Mouse (Mus musculus): Measurements from ENCODE around the gene Rnf150.
A peak's percentile ranks its signal among the peaks of the same experiment; 100 is the strongest.

Rnf150 gene

GRCm38 (mm10) chr8:82943223-82944006 is 80.3 kb downstream of the Rnf150 start:
- DNase-seq (ENCODE audit: low spot score) = no peak

DNA sequence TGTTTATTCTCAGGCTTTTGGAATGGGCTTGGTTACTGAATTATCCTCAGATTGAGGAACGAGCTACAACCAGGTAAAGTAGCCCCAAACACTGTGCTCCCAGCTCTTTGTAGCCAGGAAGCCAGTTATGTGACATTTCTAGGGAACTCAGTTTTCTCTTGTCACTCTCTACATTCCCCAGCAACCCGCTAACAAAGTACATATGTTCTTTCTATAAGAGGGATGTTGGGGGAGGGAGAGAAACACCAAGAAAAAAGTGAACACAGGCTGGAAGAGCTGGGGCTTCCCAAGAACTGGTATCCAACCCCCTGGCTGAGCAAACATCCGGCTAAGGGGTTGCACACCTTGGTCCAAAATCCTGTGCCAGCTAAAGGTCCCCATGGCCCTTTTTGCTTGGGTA is 82.7 kb downstream of the Rnf150 start:
- DNase-seq (ENCODE audit: low spot score) = no peak

- DNase-seq (ENCODE audit: low spot score) = no peak
These were observed 83.5 kb downstream of the Rnf150 start for GRCm38 (mm10) chr8:82946658-82947057.

DNA sequence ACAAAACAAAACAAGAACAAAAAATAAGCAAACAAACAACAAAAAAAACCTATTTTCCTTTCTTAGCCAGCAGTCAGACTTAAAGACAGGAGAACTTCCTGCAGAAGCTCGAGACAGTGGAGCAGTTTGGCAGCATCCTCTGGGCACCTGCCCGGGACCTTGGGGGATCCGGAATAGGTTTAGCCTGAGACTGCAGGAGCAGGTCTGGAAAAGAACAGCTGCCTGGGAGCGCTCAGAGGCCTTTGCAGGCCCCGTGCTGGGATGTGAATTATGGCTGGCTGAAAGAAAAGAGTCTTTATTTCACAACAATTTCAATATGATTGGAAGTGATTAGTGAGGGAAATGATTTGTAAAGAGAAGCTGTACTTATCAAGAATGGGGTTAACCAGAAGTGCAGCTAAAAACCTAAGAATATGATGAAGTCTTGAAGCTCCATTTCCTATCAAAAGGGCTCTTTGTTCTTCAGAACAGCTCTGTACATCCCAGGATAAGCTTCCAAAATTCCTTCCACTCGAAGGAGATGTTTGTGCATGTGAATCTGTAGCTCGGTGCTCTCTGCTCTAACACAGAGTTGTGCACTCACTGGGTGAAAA is 92.1 kb downstream of the Rnf150 start:
- DNase-seq (ENCODE audit: low spot score) = no peak

- DNase-seq (ENCODE audit: low spot score) = no peak
These were observed 96.3 kb downstream of the Rnf150 start for GRCm38 (mm10) chr8:82959491-82959890.

DNA sequence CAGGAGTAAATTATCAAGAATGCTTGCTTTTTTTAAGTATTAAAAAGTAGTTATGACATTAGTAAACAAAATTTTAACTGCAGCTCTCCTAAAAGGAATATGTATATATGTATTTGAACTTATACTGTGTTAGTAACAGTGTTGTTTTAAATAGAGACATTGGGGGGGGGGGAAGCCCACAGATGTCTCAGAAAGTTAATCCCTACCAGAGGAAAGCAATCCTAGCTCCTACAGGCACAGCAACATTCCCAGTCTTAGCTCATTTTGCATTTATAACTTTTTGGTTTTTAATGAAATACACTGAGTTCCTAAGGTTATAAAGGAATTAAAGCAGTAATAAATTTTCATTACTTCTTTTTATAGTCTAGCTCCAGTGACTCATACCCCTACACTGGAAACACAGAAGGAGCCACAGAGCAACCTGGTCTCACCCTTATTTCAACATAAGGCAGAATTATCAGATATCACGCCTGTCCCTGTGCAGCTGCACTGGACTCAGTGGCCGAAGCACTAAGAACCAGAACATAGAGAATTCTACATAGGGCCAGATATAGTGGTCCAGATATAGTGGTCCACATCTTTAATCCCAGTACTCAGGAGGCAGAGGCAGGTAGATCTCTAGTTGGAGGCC is 96.9 kb downstream of the Rnf150 start:
- DNase-seq (ENCODE audit: low spot score) = no peak

DNA sequence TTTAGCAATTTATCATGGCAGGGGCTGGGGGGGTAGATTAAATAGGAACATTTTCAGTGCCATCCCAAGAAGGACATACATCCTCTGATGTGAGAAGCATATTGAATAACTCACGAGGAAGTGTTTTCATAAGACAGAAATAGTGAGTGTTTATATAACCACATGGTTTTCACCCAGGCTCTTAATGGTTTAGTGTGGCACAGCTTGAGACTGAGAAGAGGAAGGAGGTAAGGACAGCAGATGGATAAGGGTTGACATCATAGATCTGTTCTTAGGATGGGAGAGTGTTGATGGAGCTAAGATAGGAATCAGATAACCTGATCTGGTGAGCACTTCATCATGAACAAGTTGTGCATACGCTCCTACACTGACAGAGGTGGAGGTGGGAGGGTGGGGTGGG is 101.4 kb downstream of the Rnf150 start:
- DNase-seq (ENCODE audit: low spot score) = no peak

DNA sequence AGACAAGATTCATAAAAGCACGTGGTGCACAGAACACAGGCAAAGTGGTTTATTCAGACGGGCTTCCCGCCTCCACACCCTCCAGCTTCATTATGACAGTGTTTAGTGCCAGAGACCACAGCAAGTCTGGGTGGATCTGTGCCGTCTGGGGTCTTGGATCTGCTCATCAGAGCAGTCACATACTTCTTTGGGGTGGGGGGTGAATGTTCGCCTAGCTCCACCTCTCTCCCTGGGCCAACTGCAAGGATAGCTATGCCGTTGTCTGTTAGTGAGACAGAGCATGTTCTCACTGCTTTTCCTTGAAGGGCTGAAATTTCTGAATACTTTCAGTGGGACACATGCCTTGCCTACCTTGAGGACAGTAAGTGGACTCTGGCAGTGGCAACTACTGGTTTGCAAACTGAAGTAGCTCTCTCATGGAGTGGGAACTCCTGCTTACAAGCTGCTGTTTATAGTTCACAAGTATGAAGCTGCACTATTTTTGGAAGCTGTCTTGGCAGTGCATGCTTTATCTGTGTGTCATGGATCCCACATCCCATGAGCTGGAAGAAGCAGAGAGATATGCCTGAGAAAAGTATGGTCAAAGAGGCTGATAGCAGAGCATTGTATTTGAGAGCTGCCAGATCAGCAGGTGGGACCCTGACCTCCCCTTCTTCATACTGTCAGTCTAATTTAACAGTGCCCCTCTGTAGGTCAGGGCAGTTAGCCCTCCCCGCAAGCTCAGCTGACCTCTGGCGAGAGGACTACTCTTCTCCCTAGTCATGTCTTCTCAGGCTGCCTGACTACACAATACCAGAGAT is 104.9 kb downstream of the Rnf150 start:
- peak; percentile 42 for DNase-seq (ENCODE audit: low spot score)

DNA sequence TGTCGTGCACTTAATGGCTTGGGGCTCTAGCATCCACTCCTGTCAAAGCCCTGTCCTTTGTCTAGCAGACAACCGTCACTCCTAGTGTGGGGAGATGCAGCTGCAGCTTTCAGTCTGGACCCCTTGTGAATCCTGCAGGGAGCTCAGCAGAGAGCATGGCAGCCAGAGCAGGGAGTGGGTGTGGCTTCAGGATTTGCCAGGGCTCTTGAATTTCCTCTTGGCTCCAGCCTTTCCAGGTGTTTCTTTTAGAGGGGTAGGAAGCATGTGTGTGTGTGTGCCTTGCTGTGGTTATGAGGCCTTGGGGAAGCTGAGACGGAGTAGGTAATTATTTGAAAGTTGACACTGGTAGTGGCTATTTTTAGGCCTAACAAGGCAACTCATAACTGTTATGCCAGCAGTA is 106.8 kb downstream of the Rnf150 start:
- DNase-seq (ENCODE audit: low spot score) = no peak

DNA sequence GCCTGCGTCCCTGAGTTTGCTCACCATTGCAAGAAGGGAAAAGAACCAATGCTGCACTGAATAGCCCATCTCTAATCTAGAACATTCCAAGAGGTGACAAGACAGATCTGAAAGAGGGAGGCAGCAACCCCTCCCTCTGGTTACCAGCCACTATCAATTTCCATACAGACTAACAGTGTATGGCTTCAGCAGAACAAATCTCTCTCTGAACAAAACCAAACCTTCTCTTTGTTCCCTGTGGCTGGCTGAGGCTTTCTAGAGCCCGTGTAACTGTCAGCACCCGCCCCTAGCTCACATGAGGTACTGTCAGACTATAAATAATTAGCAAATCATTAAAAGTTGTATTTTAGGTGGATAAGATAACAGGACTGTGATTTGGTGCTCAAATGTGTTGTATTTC is 109.7 kb downstream of the Rnf150 start:
- DNase-seq (ENCODE audit: low spot score) = no peak

- DNase-seq (ENCODE audit: low spot score) = no peak
These were observed 110.2 kb downstream of the Rnf150 start for GRCm38 (mm10) chr8:82973331-82973730.

DNA sequence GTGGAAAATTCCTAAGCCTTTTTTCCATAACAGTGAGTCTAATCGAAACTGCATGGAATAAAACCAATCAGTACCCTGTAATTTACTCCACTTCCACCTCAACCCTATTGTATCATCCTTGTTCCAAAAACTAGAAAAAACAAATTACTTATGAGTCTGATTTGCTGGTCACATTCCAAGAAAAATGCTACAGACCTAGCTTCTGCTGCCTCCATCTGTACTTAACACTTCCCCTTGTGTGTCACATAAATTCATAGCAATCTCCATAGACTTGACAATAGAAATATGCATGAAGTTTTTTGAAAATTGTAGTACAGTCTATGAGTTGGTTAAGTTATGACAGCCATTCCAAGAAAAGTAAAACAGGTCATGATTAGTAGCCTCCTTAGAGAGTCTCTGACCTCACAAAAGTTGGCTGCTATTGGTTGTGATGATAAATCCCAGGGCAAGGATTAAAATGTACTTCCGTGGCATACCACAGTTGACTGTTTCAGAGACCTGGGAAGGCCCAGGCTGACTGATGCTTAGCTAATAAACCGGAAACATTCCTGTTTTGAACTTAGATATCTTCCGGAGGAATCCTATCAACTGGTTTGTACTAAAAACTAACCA is 118.2 kb downstream of the Rnf150 start:
- no peak for DNase-seq (ENCODE audit: low spot score)

DNA sequence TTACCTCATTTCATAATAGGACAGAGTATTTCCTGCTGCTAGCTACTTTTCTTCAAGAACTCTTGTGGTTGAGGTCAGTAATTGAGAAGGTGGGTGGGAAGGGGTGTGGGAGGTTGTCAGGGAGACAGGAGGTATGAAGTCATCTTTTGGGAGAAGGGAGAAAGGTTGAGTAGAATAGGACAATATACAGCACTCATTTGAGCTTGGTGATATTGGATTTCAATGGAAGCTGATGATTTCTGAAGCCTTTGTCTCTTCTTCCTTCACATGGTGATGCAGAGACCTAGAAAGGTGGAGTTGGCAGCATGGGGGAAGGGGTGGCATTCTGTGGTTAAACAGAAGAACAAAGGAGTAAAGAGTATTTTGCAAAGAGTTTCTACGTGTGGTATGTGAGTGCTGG is 119.7 kb downstream of the Rnf150 start:
- DNase-seq (ENCODE audit: low spot score) = no peak

DNA sequence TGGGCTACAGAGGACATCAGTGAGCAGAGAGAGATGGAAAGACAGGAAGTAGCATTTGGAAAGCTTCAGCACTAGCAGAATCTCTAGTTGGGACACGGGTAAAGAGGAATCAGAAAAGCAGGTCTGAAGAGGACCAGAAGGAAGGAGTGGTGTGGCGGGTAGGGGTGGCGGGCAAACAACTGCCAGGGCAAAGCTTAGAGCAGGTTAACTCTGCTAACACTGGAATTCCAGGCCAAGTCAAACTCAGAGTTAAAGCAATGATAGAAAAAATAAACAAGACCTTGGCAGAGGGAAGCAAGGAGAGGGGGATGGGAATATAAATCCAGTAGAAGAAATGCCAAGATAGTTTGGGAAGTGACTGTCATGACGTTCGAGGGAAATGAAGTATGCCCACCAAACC is 120.1 kb downstream of the Rnf150 start:
- no peak for DNase-seq (ENCODE audit: low spot score)

- DNase-seq (ENCODE audit: low spot score) = no peak
These were observed 128.9 kb downstream of the Rnf150 start for GRCm38 (mm10) chr8:82992093-82992492.

GRCm38 (mm10) chr8:82995727-82996438 is 132.7 kb downstream of the Rnf150 start:
- DNase-seq (ENCODE audit: low spot score) = no peak

DNA sequence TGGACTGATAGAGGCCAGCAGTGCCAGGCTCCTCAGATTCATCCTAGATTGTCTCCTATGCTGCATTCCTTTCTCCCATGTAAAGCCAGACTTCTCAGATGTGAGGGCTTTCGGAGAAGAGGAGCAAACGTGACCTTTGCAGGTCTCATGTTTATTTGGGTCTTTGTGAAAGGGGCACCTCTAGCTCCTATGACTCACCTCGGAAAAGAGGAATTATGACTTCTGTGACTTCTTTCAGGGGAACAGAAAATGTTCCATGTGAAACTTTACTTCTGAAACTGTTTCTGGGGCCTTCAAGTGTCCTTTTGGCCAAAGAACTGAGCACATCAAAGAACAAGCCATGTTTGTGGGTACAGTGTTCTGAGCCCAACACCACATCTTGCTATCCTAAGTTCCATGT is 133.7 kb downstream of the Rnf150 start:
- DNase-seq (ENCODE audit: low spot score) = no peak

GRCm38 (mm10) chr8:82998778-82999177 is 135.6 kb downstream of the Rnf150 start:
- DNase-seq (ENCODE audit: low spot score) = no peak

DNA sequence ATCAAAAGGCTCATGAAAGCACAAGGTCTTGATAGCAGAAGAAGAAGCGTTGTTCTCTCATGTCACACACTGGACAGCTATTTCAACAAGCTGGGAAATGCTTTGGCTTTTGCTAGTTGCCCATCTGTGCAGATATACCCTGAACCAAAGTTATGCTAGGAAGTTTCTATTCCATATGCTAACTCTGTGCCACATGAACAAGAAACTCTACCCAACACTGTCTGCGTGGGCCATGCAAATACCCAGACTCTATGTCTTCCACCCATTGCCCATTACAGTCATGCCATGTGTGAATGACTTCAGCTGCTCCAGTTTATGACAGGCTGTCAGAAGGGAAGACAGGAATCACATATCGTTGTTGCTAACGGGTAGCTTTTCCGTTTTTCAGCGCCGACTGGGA is 140.0 kb downstream of the Rnf150 start:
- DNase-seq (ENCODE audit: low spot score) = no peak

DNA sequence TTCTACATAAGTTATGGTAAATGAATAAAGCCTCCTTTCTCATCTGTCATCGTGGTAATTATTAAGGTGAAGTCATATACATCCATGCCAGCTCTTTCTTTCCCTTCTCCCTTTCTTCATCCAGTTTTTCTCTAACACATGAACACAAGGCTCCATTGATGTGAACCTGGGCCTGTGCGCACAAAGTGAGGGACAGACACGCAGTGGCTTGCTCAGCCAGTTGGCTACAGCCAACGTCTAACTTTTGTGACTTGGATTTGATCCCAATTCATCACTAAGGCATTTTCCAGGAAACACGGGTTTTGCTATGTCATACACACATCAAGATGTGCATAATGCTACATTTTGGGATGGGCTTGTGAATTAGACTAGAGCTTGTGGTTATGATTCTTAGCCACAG is 146.3 kb downstream of the Rnf150 start:
- no peak for DNase-seq (ENCODE audit: low spot score)

- no peak for DNase-seq (ENCODE audit: low spot score)
These were observed 148.1 kb downstream of the Rnf150 start for GRCm38 (mm10) chr8:83011286-83011685.

DNA sequence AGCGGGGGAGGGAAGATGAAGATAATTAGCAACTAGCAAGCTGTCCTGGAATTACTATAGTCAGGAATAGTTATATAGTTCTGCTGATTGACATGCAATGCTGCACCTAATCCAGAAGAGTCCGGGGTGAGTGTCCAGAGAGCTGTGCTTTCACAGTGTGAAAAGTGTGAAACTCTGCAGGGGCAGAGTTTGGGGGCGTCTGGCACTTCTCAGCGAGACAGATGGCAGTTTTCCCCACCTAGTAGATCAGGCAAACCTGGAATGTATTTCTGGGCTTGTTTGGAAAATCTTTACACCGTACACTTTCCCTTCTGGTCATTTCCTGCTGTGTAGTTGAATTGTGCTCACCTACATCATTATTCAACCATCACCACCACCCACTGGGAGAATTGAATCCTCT is 148.6 kb downstream of the Rnf150 start:
- no peak for DNase-seq (ENCODE audit: low spot score)
